ENCODE assay signal across 8 mouse cellular contexts in the genomic region with DNA sequence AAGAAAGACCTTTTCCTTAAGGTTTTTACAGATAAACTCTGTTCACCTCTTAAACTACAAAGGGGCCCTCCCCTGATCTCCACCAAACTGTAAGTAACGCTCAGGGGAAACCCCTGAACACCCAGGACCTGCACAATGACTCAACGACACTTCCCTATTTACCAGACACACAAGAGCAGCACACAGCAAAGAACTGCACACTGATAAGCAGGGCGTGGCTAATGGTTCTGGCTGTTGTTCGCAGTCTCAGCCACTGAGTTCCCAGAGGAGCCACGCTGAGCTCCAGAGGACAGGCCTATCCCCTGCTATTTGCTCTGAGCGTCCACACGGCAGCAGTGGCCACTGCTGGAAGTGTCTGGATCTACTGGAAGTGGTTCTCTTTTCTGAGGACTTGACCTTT.
DNase-seq lines count a peak whose midpoint lies in the region; ATAC-seq and TF ChIP-seq lines count a peak whose summit lies in the region.

No protein-coding gene starts in this region.

- 0 out of 2 replicates have a peak, but pooled peaks have one; percentile 29 for ATAC-seq in frontal cortex, adult (ENCODE audit: low TSS enrichment)
- ATAC-seq in inflammation-experienced regulatory T-cells, adult 6 months = peak; percentile 97

- TF ChIP-seq POLR2A in bone marrow macrophage, adult 2 months (IDR thresholded peaks at IDR 0.05; ENCODE audit: borderline replicate concordance, low read depth, low read length) = no peak

- H3K27ac ChIP-seq in bone marrow macrophage, adult 2 months (ENCODE audit: insufficient read depth, low read depth, low read length) = peak overlapping the region; percentile 63

- DNase-seq in frontal cortex, postnatal 25 days (ENCODE audit: low spot score in 2 of 2) = no peak
- peak; percentile 50 for DNase-seq in gastrocnemius, postnatal 14 days
- peak; percentile 75 for DNase-seq in lung, postnatal 36 days
- DNase-seq in skeletal muscle tissue, adult 2 months (ENCODE audit: low read depth, low spot score) = peak; percentile 46
- no peak for DNase-seq in left cerebral cortex, postnatal 25 days (ENCODE audit: low spot score in 2 of 2)

- H3K4me3 ChIP-seq in bone marrow macrophage, adult 2 months (ENCODE audit: insufficient read depth, low read length) = no peak overlapping the region

- peaks cover 41% of the 10 kb centered on the region for H3K4me1 ChIP-seq in bone marrow macrophage, adult 2 months (ENCODE audit: control insufficient read depth, insufficient read depth, low read length)

- TF ChIP-seq CTCF in bone marrow macrophage, adult 2 months (IDR thresholded peaks at IDR 0.05; ENCODE audit: low read depth, low read length) = no peak

- intact Hi-C loops in gastrocnemius, postnatal 14 days (cut with DNase I; ENCODE audit: low total_unique reads) = loop anchor here (10.0 kb wide), 1 partner anchor 79 kb away; the partner anchor contains the start of gene Galnt7
- intact Hi-C loops in left cerebral cortex, postnatal 25 days (cut with DNase I) = loop anchor here (5.0 kb wide), 1 partner anchor 76 kb away; the partner anchor contains the start of gene Galnt7

Comparison
In these comparisons a context has a peak if more than half of its experiments do, and no peak if none do; other contexts are left out.
1. DNase-seq: peak in gastrocnemius, postnatal 14 days (single experiment), lung, postnatal 36 days (single experiment) and skeletal muscle tissue, adult 2 months (single experiment); none in frontal cortex, postnatal 25 days (0 of 2) and left cerebral cortex, postnatal 25 days (0 of 2).